Mouse (Mus musculus) lung, adult 2 months (tissue): Measurements from ENCODE around the gene Hba-a1. TPM values are rescaled to one million over a fixed set of nuclear protein-coding genes. Genes with fewer than 3 reads are reported as not detected.

ENCODE experiments used
- DNase-seq: peaks from one replicate; pipeline ENCODE4 v3.0.0; 2022
- H3K4me1 ChIP-seq: fragments of 200-500 bp; 2 replicates; pipeline ENCODE4 v1.6.1; 2011; ENCODE audit warnings: low read length; ENCODE audit not compliant: control insufficient read depth, insufficient read depth
- H3K4me3 ChIP-seq: fragments of 200-500 bp; replicated peaks from 2 replicates; pipeline ENCODE3; 2011; ENCODE audit warnings: low read depth, mild to moderate bottlenecking, control low read depth, low read length; ENCODE audit errors: extremely low read depth
- CTCF ChIP-seq: fragments of 200-500 bp; IDR thresholded peaks from 2 replicates; pipeline ENCODE4 v1.5.1; 2011; ENCODE audit warnings: mild to moderate bottlenecking, low read length, control low read depth; ENCODE audit not compliant: insufficient read depth
- POLR2A ChIP-seq: fragments of 200-500 bp; IDR thresholded peaks from 2 replicates; pipeline ENCODE4 v1.6.1; 2011; ENCODE audit warnings: low read depth, mild to moderate bottlenecking, control low read depth, low read length, borderline replicate concordance; ENCODE audit errors: extremely low read depth
- WGBS: fragments of 180-500 bp; shearing (Covaris S2); methylation state at CpG from one replicate; pipeline ENCODE4 v1.1.7; 2018; 5-methylcytosine and 5-hydroxymethylcytosine counted together
- polyA plus RNA-seq: library from polyadenylated mRNA; depleted of rRNA; stranded (reverse); fragments of >200 nt; gene quantifications from 2 replicates; pipeline ENCODE4 v1.2.3, GENCODE M21; 2012

The Hba-a1 gene
- polyA plus RNA-seq, 1 experiment = 5,782 TPM

- DNase-seq = no peak
- no peak overlapping the region for H3K4me3 ChIP-seq
- H3K4me1 ChIP-seq = no peaks in the 10 kb centered on the region; the same call in 1 of the 2 replicates
- TF ChIP-seq CTCF (no peak), POLR2A (no peak)
- 82% methylated on average over 3 of the region's 3 CpGs for WGBS
These were observed 41.1 kb upstream of the Hba-a1 start for GRCm38 (mm10) chr11:32242209-32242608.

- 59% methylated on average over 7 of the region's 7 CpGs for WGBS
These were observed 39.9 kb upstream of the Hba-a1 start for GRCm38 (mm10) chr11:32243205-32243955.

GRCm38 (mm10) chr11:32244064-32244463 is 39.2 kb upstream of the Hba-a1 start:
- TF ChIP-seq POLR2A (no peak), CTCF (no peak)
- H3K4me3 ChIP-seq = no peak overlapping the region
- 76% methylated on average over 3 of the region's 3 CpGs for WGBS
- DNase-seq = no peak
- no peaks in the 10 kb centered on the region; the same call in 1 of the 2 replicates for H3K4me1 ChIP-seq

More at GRCm38 (mm10) chr11:32243205-32243955, 39.9 kb upstream of the Hba-a1 start:
- no peaks in the 10 kb centered on the region; the same call in 1 of the 2 replicates for H3K4me1 ChIP-seq
- TF ChIP-seq CTCF (no peak), POLR2A (no peak)
- no peak for DNase-seq
- H3K4me3 ChIP-seq = no peak overlapping the region

- no peaks in the 10 kb centered on the region; the same call in 1 of the 2 replicates for H3K4me1 ChIP-seq
- no peak for DNase-seq
- 86% methylated on average over 1 of the region's 1 CpGs for WGBS
- TF ChIP-seq POLR2A = no peak
- no peak for TF ChIP-seq CTCF
- no peak overlapping the region for H3K4me3 ChIP-seq
These were observed 38.7 kb upstream of the Hba-a1 start for GRCm38 (mm10) chr11:32244617-32245016.

GRCm38 (mm10) chr11:32245614-32246013 is 37.7 kb upstream of the Hba-a1 start:
- no peak for DNase-seq
- TF ChIP-seq POLR2A = no peak
- TF ChIP-seq CTCF = no peak
- Histone ChIP-seq H3K4me1 (no peaks in the 10 kb centered on the region; the same call in 1 of the 2 replicates), H3K4me3 (no peak overlapping the region)
- WGBS = 92% methylated on average over 6 of the region's 6 CpGs

- DNase-seq = no peak
- no peak overlapping the region for H3K4me3 ChIP-seq
- H3K4me1 ChIP-seq = no peaks in the 10 kb centered on the region; the same call in 1 of the 2 replicates
- TF ChIP-seq POLR2A (no peak), CTCF (no peak)
These were observed 36.2 kb upstream of the Hba-a1 start for GRCm38 (mm10) chr11:32247068-32247467.

GRCm38 (mm10) chr11:32248350-32248749 is 35.0 kb upstream of the Hba-a1 start:
- no peak for TF ChIP-seq CTCF
- no peak for TF ChIP-seq POLR2A
- no peak for DNase-seq
- Histone ChIP-seq H3K4me1 (no peaks in the 10 kb centered on the region; the same call in 1 of the 2 replicates), H3K4me3 (no peak overlapping the region)
- WGBS = 78% methylated on average over 3 of the region's 3 CpGs

GRCm38 (mm10) chr11:32250880-32251763 is 32.2 kb upstream of the Hba-a1 start:
- H3K4me3 ChIP-seq = no peak overlapping the region
- no peaks in the 10 kb centered on the region for H3K4me1 ChIP-seq
- 81% methylated on average over 8 of the region's 8 CpGs for WGBS
- DNase-seq = no peak
- TF ChIP-seq CTCF = no peak
- TF ChIP-seq POLR2A = no peak

- DNase-seq = no peak
- Histone ChIP-seq H3K4me3 (no peak overlapping the region), H3K4me1 (no peaks in the 10 kb centered on the region)
- WGBS = 100% methylated on average over 1 of the region's 1 CpGs
- no peak for TF ChIP-seq CTCF
- TF ChIP-seq POLR2A = no peak
These were observed 30.2 kb upstream of the Hba-a1 start for GRCm38 (mm10) chr11:32253121-32253520.
